Mouse (Mus musculus): ENCODE results near the gene Sema4d.

DNA sequence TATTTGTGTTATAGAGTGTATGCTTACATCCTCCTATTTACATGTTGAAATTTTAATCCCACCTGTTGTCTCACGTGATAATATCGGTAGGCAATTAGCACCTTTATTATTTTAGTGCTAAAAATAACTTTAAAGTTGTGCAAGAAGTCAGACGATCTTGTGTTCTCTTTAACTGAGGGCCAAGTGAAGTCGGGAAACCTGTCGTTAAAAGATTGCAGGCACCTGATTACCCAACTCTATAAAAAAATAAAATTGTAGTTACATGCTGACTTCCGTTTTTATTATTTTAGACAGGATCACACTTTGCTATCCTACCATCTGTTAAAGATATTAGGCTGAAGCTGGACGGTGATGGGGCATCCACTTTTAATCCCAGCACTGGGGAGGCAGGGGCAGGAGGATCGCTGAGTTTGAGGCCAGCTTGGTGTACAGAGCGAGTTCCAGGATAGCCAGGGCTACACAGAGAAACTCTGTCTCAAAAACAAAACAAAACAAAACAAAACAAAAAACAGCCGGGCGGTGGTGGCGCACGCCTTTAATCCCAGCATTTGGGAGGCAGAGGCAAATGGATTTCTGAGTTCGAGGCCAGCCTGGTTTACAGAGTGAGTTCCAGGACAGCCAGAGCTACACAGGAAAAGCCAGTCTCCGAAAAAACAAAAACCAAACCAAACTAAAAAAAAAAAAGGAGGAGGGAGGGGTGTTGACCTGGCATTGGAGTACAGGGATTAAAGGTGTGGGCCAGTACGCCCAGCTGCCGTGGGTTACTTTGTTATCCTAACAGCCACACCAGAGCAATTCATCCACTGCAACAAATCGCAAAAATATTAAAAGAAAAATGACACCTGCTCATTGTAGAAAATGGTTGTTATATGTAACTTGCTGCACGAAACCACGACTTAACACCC, 149.4 kb downstream of the Sema4d start:
- no peak for TF ChIP-seq CTCF (IDR thresholded peaks at IDR 0.05; ENCODE audit: low read depth)
- TF ChIP-seq EP300 (IDR thresholded peaks at IDR 0.05; ENCODE audit: low read depth) = no peak
